20 mouse cellular contexts compared by ENCODE assay signal in genomic region chr1:45460767-45461166, GRCm38 (mm10).
"Had no signal": no experiment of that assay in that cellular context is flagged by ENCODE, and none has a peak within 500 bp of the region (broad histone marks: within the 10 kb centered on the region; RNA-seq: fewer than 3 reads in every experiment).

No protein-coding gene starts in this region.

- H3K9ac ChIP-seq: kidney, embryonic 15.5 days; limb, embryonic 13.5 days; liver, embryonic 13.5 days; neural tube, embryonic 12.5 days; neural tube, embryonic 15.5 days; stomach, embryonic 15.5 days had no signal

- H3K36me3 ChIP-seq: kidney, embryonic 15.5 days; liver, embryonic 13.5 days; neural tube, embryonic 12.5 days; neural tube, embryonic 15.5 days; stomach, embryonic 15.5 days had no signal

- H3K4me2 ChIP-seq: kidney, embryonic 15.5 days; limb, embryonic 13.5 days; liver, embryonic 13.5 days; midbrain, embryonic 11.5 days; neural tube, embryonic 12.5 days; neural tube, embryonic 15.5 days; stomach, embryonic 15.5 days had no signal

- H3K27ac ChIP-seq: kidney, embryonic 15.5 days; left cerebral cortex, adult 2 months; limb, embryonic 13.5 days; liver, embryonic 13.5 days; neural tube, embryonic 12.5 days; neural tube, embryonic 15.5 days; stomach, embryonic 15.5 days had no signal

- H3K9me3 ChIP-seq: kidney, embryonic 15.5 days; limb, embryonic 13.5 days; liver, embryonic 13.5 days; neural tube, embryonic 12.5 days; neural tube, embryonic 15.5 days; stomach, embryonic 15.5 days had no signal

- H3K4me1 ChIP-seq: kidney, embryonic 15.5 days; liver, embryonic 13.5 days; neural tube, embryonic 12.5 days; neural tube, embryonic 15.5 days; stomach, embryonic 15.5 days had no signal

- DNase-seq: kidney, adult 8-10 months; kidney, postnatal 10 days; kidney, postnatal 36 days; layer of hippocampus, postnatal 36 days; liver, embryonic 13.5 days; lung, adult 2 months; lung, postnatal 14 days; lung, postnatal 4 days; midbrain, embryonic 14.5 days; right cerebral cortex, adult 18-20 months; right cerebral cortex, postnatal 14 days; right cerebral cortex, postnatal 4 days; thymus, postnatal 25 days had no signal

- H3K4me3 ChIP-seq: kidney, embryonic 15.5 days; left cerebral cortex, adult 2 months; limb, embryonic 13.5 days; liver, embryonic 13.5 days; neural tube, embryonic 12.5 days; neural tube, embryonic 15.5 days; stomach, embryonic 15.5 days had no signal

- H3K27me3 ChIP-seq: kidney, embryonic 15.5 days; limb, embryonic 13.5 days; liver, embryonic 13.5 days; neural tube, embryonic 12.5 days; neural tube, embryonic 15.5 days; stomach, embryonic 15.5 days had no signal
